Mouse (Mus musculus) left cerebral cortex, adult 18-20 months (tissue): Measurements from ENCODE around the gene Tbc1d23. TPM values are rescaled to one million over a fixed set of nuclear protein-coding genes. Genes with fewer than 3 reads are reported as not detected.

Experiments
- total RNA-seq, 2 experiments: library from RNA; stranded (reverse); gene quantifications; 2 replicates each; pipeline ENCODE4 v1.2.3; 2021

The Tbc1d23 gene
- total RNA-seq, 2 experiments from 2014 or later: 45.3 to 45.8 TPM

Other genes starting within 250 kb of the Tbc1d23 start
- gene Tmem45a2, start 160.1 kb downstream of the Tbc1d23 start, total RNA-seq: under 1 TPM in 1 of 2 experiments, not detected in 1; 0.09 TPM
- gene Tomm70a, start 109.8 kb downstream of the Tbc1d23 start, total RNA-seq: 100 to 1,000 TPM; 100 to 111 TPM
- gene Nit2, start 64.2 kb downstream of the Tbc1d23 start, total RNA-seq: 10 to 100 TPM; 12.4 to 13.2 TPM
- under 1 TPM in 1 of 2 experiments, not detected in 1; 0.33 TPM for gene Tmem30c, start 61.4 kb upstream of the Tbc1d23 start, total RNA-seq
- gene Filip1l, start 121.6 kb upstream of the Tbc1d23 start, total RNA-seq: 1 to 10 TPM; 3.1 to 3.2 TPM